Mouse (Mus musculus) ES-Bruce4 (cell line): ENCODE measurements around the gene Chrnb4.

ENCODE experiments used
- CTCF ChIP-seq: IDR thresholded peaks from one replicate; pipeline ENCODE4 v1.8.1; 2011; ENCODE audit warnings: low read depth, low read length
- POLR2A ChIP-seq: IDR thresholded peaks from one replicate; pipeline ENCODE4 v1.8.1; 2011; ENCODE audit warnings: low read length; ENCODE audit not compliant: insufficient read depth

- TF ChIP-seq CTCF (no peak), POLR2A (no peak)
Observed at GRCm38 (mm10) chr9:55038948-55039347, 9.6 kb downstream of the Chrnb4 start.
